Mouse (Mus musculus): ENCODE measurements around the gene AW011738.
A peak's percentile ranks its signal among the peaks of the same experiment; 100 is the strongest.

The AW011738 gene

GRCm38 (mm10) chr4:156236651-156237447, 33.7 kb downstream of the AW011738 start:
- no peak for DNase-seq (ENCODE audit: low spot score in 2 of 2)

DNA sequence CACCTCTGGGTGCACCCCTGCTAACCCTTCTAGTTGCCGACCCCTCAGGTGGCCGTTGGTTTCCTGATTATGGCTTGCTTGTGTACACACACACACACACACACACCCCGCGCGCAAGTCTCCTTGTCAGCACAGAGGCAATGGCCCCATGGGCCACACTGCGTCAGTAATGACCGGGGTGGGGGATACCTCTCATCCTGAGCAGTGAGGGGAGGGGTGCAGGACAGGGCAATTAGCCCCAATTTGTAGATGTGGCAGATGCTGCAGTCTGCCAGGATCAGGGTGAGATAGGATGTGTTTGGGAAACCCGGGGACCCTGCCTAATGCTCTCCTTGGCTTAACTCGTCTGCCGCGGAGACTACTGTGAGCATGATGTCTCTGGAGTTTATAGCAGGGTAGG, 46.5 kb downstream of the AW011738 start:
- no peak for DNase-seq (ENCODE audit: low spot score in 2 of 2)

DNA sequence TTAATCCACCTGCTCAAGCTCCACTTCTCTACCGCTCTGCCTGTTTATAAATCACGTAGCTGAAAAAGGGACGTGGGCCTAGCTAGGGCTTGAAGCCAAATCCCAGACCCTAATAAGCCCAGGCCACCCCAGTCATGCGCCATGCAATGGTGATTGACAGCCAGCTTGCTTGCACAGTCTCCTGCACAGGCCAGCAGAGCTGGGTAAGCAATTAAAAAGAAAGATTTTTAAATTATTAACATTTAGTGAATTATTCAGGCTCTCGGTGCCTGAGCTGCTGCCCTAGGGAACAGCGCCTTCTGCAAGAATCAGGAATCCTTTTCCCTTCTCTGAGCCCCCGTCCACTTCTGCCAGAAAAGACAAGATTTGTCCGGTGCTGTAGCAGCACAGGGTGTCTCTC, 48.0 kb downstream of the AW011738 start:
- no peak for DNase-seq (ENCODE audit: low spot score in 2 of 2)

- no peak for DNase-seq (ENCODE audit: low spot score in 2 of 2)
Measured at GRCm38 (mm10) chr4:156252140-156252539, 49.0 kb downstream of the AW011738 start.

DNA sequence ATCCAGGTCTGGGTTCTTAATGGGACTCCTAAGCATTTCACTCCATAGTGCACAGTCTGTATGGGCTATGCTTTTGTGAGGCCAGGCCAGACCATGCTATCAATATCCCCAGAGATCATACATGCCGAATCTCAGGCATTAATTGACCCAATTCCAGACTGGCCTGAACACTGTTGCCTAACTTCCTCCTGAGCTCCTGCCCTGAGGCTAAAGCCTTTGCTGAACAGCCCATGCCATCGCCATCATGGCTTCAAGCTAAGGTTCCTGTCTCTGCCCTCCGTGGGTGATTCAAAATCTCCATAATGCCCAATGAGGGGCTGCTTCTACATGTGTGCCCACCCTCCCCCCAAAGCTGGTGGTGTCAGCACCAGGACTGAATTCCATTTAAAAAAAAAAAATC, 49.5 kb downstream of the AW011738 start:
- DNase-seq (ENCODE audit: low spot score in 2 of 2), result no peak

- peak in 1 of 2 experiments; percentile 63 for DNase-seq (ENCODE audit: low spot score in 2 of 2)
Measured at GRCm38 (mm10) chr4:156253043-156253442, 49.9 kb downstream of the AW011738 start.

GRCm38 (mm10) chr4:156254361-156255077, 51.4 kb downstream of the AW011738 start:
- peak; percentile 60 to 79 for DNase-seq (ENCODE audit: low spot score in 2 of 2)

Data from spleen, postnatal 4 days (tissue).